Mouse (Mus musculus): ENCODE results near the gene Borcs6.
"Not testable (repeated sequence)": the region's sequence is repeated elsewhere in the genome, so short reads cannot be mapped to it uniquely, and the experiment has no call there.

The Borcs6 gene

GRCm38 (mm10) chr11:69088856-69089615 lies 29.5 kb downstream of the Borcs6 start:
- no peak for DNase-seq (ENCODE audit: low spot score in 2 of 2)

- no peak for DNase-seq (ENCODE audit: low spot score in 2 of 2)
Observed at GRCm38 (mm10) chr11:69089616-69090290, 30.2 kb downstream of the Borcs6 start.

GRCm38 (mm10) chr11:69090367-69090766 lies 30.9 kb downstream of the Borcs6 start:
- no peak for DNase-seq (ENCODE audit: low spot score in 2 of 2)

- DNase-seq (ENCODE audit: low spot score in 2 of 2): no peak
Observed at GRCm38 (mm10) chr11:69091566-69092385, 32.3 kb downstream of the Borcs6 start.

- peak; percentile 75 to 90 for DNase-seq (ENCODE audit: low spot score in 2 of 2)
Observed at GRCm38 (mm10) chr11:69092386-69092751, 32.9 kb downstream of the Borcs6 start.

- no peak for DNase-seq (ENCODE audit: low spot score in 2 of 2)
Observed at GRCm38 (mm10) chr11:69092871-69093270, 33.4 kb downstream of the Borcs6 start.

- not testable (repeated sequence) for DNase-seq (ENCODE audit: low spot score in 2 of 2)
Observed at GRCm38 (mm10) chr11:69093856-69094255, 34.3 kb downstream of the Borcs6 start.

- peak; percentile 95 to 99 for DNase-seq (ENCODE audit: low spot score in 2 of 2)
Observed at GRCm38 (mm10) chr11:69094697-69095429, 35.3 kb downstream of the Borcs6 start, which contains the start of gene Per1. Gene Per1 (plus strand): TSS chr11:69095217.

- DNase-seq (ENCODE audit: low spot score in 2 of 2): peak in 1 of 2 experiments; percentile 19
Observed at GRCm38 (mm10) chr11:69095511-69096231, 36.2 kb downstream of the Borcs6 start.

- DNase-seq (ENCODE audit: low spot score in 2 of 2): no peak
Observed at GRCm38 (mm10) chr11:69096360-69096986, 37.0 kb downstream of the Borcs6 start.

GRCm38 (mm10) chr11:69096987-69097900 lies 37.7 kb downstream of the Borcs6 start:
- DNase-seq (ENCODE audit: low spot score in 2 of 2): peak; percentile 81 to 85

GRCm38 (mm10) chr11:69098039-69098761 lies 38.7 kb downstream of the Borcs6 start:
- DNase-seq (ENCODE audit: low spot score in 2 of 2): peak; percentile 28 to 32

GRCm38 (mm10) chr11:69098762-69099091 lies 39.2 kb downstream of the Borcs6 start:
- DNase-seq (ENCODE audit: low spot score in 2 of 2): peak; percentile 76 to 81

GRCm38 (mm10) chr11:69099177-69099914 lies 39.8 kb downstream of the Borcs6 start:
- no peak for DNase-seq (ENCODE audit: low spot score in 2 of 2)

GRCm38 (mm10) chr11:69099915-69100345 lies 40.4 kb downstream of the Borcs6 start:
- peak; percentile 82 to 87 for DNase-seq (ENCODE audit: low spot score in 2 of 2)

- DNase-seq (ENCODE audit: low spot score in 2 of 2): no peak
Observed at GRCm38 (mm10) chr11:69100639-69101360, 41.3 kb downstream of the Borcs6 start.

All from thymus, postnatal 10 days (tissue).